Mouse (Mus musculus) liver, postnatal 0 days (tissue): ENCODE data around the gene Edem3.

ENCODE experiments used
- CTCF ChIP-seq: sonication (generic); IDR thresholded peaks from 2 replicates; pipeline ENCODE4 v1.5.1; 2016; ENCODE audit warnings: antibody characterized with exemption, low read depth
- EP300 ChIP-seq: IDR thresholded peaks from 2 replicates; pipeline ENCODE4 v1.6.1; 2016; ENCODE audit warnings: antibody characterized with exemption, low read depth, mild to moderate bottlenecking

GRCm38 (mm10) chr1:151741199-151741621 is 14.0 kb upstream of the Edem3 start:
- no peak for TF ChIP-seq CTCF
- peak; percentile 88 for TF ChIP-seq EP300
